Mouse (Mus musculus): ENCODE measurements around the gene Napsa.

- TF ChIP-seq FLI1 (IDR thresholded peaks at IDR 0.05; ENCODE audit: low read length) (no peak), GATA1 (IDR thresholded peaks at IDR 0.05; ENCODE audit: borderline replicate concordance, low read length) (no peak)
These were observed 18.5 kb downstream of the Napsa start, which contains the start of gene Kcnc3 for GRCm38 (mm10) chr7:44590402-44591347.
